8 mouse cellular contexts compared by ENCODE assay signal in genomic region chr9:110781731-110782130, GRCm38 (mm10). TPM values are rescaled to one million over a fixed set of nuclear protein-coding genes. Genes with fewer than 3 reads are reported as not detected.
DNase-seq lines count a peak whose midpoint lies in the region; ATAC-seq and TF ChIP-seq lines count a peak whose summit lies in the region.

No protein-coding gene starts in this region.

- DNase-seq in R1 (ENCODE audit: low read depth, low spot score): peak; percentile 52
- DNase-seq in cerebellum, postnatal 10 days: peak; percentile 93 to 96
- DNase-seq in frontal cortex, postnatal 25 days (ENCODE audit: low spot score in 2 of 2): peak; percentile 53 to 64
- peak; percentile 69 to 78 for DNase-seq in layer of hippocampus, postnatal 36 days
- peak; percentile 94 for DNase-seq in lung, postnatal 10 days
- peak; percentile 60 to 67 for DNase-seq in right cerebral cortex, adult 2 months (ENCODE audit: low spot score in 2 of 2)
- no peak for DNase-seq in thymus, adult 2 months

- peak overlapping the region; percentile 81 for H3K9ac ChIP-seq in hindbrain, embryonic 13.5 days

- peak overlapping the region; percentile 71 for H3K4me2 ChIP-seq in hindbrain, embryonic 13.5 days

- H3K4me3 ChIP-seq in hindbrain, embryonic 13.5 days: peak overlapping the region; percentile 47
- H3K4me3 ChIP-seq in thymus, adult 2 months (ENCODE audit: control insufficient read depth, insufficient read depth, low read length): no peak overlapping the region

- ATAC-seq in hindbrain, embryonic 13.5 days (ENCODE audit: low FRiP score): peak; percentile 81

- peak overlapping the region; percentile 81 for H3K27ac ChIP-seq in hindbrain, embryonic 13.5 days
- no peak overlapping the region for H3K27ac ChIP-seq in thymus, adult 2 months (ENCODE audit: control insufficient read depth, insufficient read depth, low read length)

- peaks cover 14% of the 10 kb centered on the region for H3K4me1 ChIP-seq in hindbrain, embryonic 13.5 days (replicated peaks)
- no peaks in the 10 kb centered on the region; the same call in 1 of the 2 replicates for H3K4me1 ChIP-seq in thymus, adult 2 months (replicated peaks; ENCODE audit: control insufficient read depth, insufficient read depth, low read length)

- H3K27me3 ChIP-seq in hindbrain, embryonic 13.5 days: peaks cover 9% of the 10 kb centered on the region
- H3K27me3 ChIP-seq in thymus, adult 2 months (ENCODE audit: control insufficient read depth, insufficient read depth, low read length): no peaks in the 10 kb centered on the region; the same call in 1 of the 2 replicates

- no peak for TF ChIP-seq CTCF in thymus, adult 2 months (IDR thresholded peaks at IDR 0.05; ENCODE audit: borderline replicate concordance, control insufficient read depth, extremely low read depth, insufficient read depth, low read length, poor library complexity)

- H3K36me3 ChIP-seq in hindbrain, embryonic 13.5 days: no peaks in the 10 kb centered on the region
- H3K36me3 ChIP-seq in thymus, adult 2 months (ENCODE audit: control insufficient read depth, insufficient read depth, low read length): no peaks in the 10 kb centered on the region

- TF ChIP-seq POLR2A in thymus, adult 2 months (IDR thresholded peaks at IDR 0.05; ENCODE audit: control insufficient read depth, extremely low read depth, insufficient read depth, low read length, poor library complexity): no peak

- no peaks in the 10 kb centered on the region for H3K9me3 ChIP-seq in hindbrain, embryonic 13.5 days

- WGBS in hindbrain, embryonic 13.5 days: 0% methylated on average over 23 of the region's 23 CpGs
- WGBS in thymus, adult 2 months: 8% methylated on average over 23 of the region's 23 CpGs

RNA-seq across cellular contexts. Expression of gene Prss42, which starts 16.2 kb away (rescaled TPM):
- not detected in 2 replicates for polyA plus RNA-seq in hindbrain, embryonic 13.5 days (2015; fragmentation: Nextera tagmentation; extraction: Ambion mirVana)
- not detected for total RNA-seq in layer of hippocampus, postnatal 36 days (2021)
- polyA plus RNA-seq in thymus, adult 2 months (2012; rRNA removed): not detected in 2 replicates

RNA-seq across cellular contexts. Expression of gene Prss44, which starts 32.1 kb away (rescaled TPM):
- polyA plus RNA-seq in hindbrain, embryonic 13.5 days (2015; fragmentation: Nextera tagmentation; extraction: Ambion mirVana): not detected in 2 replicates
- not detected for total RNA-seq in layer of hippocampus, postnatal 36 days (2021)
- 0.11 TPM in 1 of 2 replicates, not detected in the other for polyA plus RNA-seq in thymus, adult 2 months (2012; rRNA removed)

RNA-seq across cellular contexts. Expression of gene Pth1r, which starts 34.8 kb away (rescaled TPM):
- 13.7 and 13.8 TPM in 2 replicates for polyA plus RNA-seq in hindbrain, embryonic 13.5 days (2015; fragmentation: Nextera tagmentation; extraction: Ambion mirVana)
- 1 to 10 TPM; 4.3 to 4.8 TPM for total RNA-seq in layer of hippocampus, postnatal 36 days (2021)
- polyA plus RNA-seq in thymus, adult 2 months (2012; rRNA removed): 5.4 and 5.8 TPM in 2 replicates

RNA-seq across cellular contexts. Expression of gene Myl3, which starts 40.1 kb away (rescaled TPM):
- 1.4 and 3.8 TPM in 2 replicates for polyA plus RNA-seq in hindbrain, embryonic 13.5 days (2015; fragmentation: Nextera tagmentation; extraction: Ambion mirVana)
- total RNA-seq in layer of hippocampus, postnatal 36 days (2021): not detected
- polyA plus RNA-seq in thymus, adult 2 months (2012; rRNA removed): 2.4 and 293 TPM in 2 replicates

RNA-seq across cellular contexts. Expression of gene Prss43, which starts 44.8 kb away (rescaled TPM):
- not detected in 2 replicates for polyA plus RNA-seq in hindbrain, embryonic 13.5 days (2015; fragmentation: Nextera tagmentation; extraction: Ambion mirVana)
- not detected for total RNA-seq in layer of hippocampus, postnatal 36 days (2021)
- not detected in 2 replicates for polyA plus RNA-seq in thymus, adult 2 months (2012; rRNA removed)
